Mouse (Mus musculus): ENCODE data around the gene Nrg4.
A peak's percentile ranks its signal among the peaks of the same experiment; 100 is the strongest.
"Not testable (repeated sequence)": the region's sequence is repeated elsewhere in the genome, so short reads cannot be mapped to it uniquely, and the experiment has no call there.

Gene Nrg4

DNA sequence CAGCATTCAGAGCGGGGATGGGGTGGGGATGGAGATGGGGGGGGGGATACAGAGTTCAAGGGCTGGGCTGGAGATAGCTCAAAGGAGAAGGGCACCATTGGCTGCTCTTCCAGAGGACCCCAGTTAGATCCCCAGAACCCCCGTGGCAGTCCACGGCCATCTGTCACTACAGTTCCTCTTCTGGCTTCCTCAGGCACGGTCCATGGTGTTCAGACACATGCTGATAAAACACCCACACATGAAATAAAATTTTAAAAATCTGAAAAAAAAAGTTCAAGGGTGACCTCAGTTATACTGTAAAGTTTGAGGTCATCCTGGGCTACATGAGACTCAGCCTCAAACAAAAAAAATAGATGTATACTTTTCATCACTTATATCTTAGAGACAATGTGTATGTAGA, 78.2 kb downstream of the Nrg4 start:
- no peak for DNase-seq

DNA sequence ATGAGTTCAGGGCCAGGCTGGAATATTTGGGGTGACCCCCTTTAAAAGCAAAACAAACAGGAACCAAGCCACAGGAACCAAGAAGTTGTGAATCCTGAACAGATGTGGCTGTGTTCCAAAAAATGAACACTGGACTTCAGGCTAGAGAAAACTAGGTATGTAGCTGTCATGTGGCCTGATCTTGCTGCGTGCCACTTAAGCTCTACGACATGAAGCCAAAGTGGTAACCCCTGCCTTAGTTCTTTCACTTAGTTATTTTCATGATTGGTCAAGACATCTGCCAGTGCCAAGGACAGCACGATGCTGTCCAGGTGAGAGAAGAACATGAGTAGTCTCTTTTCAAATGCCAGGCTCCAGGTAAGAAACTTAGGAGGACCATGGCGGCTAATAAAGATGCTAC, 79.7 kb downstream of the Nrg4 start:
- no peak for DNase-seq

DNA sequence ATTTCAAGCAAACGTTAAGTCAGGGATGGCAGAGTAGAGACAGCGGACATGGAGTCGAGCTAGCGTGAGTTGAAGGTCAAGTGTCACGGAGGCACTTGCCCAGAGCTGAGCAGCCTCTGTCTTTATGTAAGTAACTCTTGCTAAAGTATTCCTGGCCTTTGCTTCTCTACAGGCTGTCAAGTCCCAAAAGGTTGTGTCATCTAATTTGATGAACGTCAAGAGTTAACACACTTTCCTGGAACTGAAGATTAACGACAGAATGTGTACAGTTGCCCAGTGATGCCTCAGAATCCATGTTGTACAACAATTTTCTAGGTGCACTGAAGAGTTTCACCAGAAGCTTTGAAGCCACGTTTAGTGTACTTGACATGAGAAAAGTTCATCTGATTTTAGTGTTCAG, 80.2 kb downstream of the Nrg4 start:
- DNase-seq, result no peak

DNA sequence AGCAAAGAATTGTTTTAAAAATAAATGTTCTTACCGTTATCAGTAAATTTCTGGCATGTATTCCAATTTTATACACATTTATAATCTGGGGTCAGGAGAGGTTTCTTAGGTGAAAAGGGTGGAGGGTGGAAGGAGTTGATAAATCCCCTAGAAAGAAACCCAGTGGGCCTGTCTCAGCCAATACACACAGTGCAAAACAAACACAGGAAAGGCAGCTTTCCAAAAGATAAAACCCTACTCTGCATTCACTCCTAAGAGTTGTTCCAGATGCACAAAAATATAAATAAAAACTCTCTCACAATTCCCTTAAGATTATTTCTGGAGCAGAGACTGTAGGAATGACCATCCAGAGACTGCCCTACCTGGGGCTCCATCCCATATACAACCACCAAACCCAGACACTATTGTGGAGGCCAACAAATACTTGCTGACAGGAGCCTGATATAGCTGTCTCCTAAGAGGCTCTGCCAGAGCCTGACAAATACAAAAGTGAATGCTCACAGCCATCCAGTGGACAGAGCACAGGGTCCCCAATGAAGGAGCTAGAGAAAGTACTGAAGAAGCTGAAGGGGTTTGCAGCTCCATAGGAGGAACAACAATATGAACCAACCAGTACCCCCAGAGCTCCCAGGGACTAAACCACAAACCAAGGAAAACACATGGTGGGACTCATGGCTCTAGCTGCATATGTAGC, 81.4 kb downstream of the Nrg4 start:
- not testable (repeated sequence) for DNase-seq

DNA sequence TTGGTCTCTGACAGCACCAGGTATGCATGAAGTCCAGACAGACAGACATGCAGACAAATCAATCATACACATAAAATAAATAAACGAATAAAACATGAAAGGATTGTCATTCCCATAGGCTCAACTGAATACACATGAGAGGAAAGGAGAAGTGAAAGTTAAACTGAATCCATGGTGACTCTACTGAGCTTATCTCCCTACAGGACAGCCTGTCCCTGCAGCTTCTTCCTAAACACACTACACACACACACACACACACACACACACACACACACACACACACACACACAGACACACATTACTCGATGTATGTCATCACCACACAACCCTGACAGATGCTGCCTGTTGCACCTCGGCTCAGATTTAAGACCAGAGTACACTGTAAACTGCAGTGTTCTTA, 82.6 kb downstream of the Nrg4 start:
- no peak for DNase-seq

DNA sequence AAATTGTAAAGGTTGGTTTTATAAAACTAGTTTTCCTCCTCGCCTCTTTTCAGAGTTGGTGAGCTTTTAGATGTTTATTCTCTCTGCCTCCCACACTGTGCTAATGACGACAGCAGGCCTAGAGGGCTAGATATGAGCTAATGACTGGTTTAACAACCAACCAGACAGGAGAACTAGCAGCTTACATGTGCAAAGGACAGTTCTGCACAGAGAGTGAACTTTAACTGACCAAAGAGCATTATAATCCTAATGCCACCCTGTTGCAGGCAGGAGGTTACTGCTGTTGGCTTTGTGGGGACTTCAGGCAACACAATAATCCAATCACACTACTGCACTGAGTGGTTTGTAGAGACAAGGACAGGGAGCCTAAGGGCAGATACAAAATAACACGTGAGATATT, 83.4 kb downstream of the Nrg4 start:
- no peak for DNase-seq

DNA sequence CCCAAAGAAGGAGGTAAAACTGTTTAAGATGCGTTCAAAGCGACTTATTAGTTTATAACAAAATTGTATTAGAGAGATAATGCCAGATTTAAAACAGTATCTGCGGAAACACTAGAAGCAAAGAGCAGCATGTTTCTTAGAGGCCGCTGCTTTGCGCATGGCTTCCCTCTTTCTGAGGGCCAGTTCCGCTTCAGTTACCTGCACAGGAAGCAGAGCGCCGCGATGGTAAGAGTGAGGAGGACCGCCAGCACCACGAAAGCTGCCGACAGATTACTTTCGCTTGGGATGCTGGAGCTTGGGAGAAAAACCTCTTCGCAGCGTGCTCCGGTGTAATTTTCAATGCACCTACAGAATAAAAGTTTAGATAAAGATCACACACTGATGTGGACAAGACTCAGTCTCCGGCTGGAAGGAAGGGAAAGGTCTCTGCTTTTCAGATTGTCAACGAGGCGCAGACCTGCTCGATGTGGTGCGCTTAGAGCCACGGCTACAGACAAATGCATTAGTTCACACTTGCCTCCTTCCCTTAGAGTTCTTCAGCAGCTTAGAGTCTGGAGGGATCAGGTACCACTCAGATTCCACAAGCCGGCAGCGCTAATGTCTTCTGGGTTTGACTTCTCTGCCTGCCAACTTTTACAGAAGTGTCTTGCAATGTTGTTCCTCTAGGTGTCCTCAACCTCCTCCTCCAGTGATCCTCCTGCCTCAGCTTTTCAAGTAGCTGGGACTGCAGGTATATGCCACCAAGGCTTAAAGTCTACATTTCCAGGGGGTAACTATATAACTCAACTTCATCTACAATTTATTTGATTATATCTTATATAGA, 84.6 kb downstream of the Nrg4 start:
- DNase-seq, result peak in 1 of 2 experiments; percentile 9

DNA sequence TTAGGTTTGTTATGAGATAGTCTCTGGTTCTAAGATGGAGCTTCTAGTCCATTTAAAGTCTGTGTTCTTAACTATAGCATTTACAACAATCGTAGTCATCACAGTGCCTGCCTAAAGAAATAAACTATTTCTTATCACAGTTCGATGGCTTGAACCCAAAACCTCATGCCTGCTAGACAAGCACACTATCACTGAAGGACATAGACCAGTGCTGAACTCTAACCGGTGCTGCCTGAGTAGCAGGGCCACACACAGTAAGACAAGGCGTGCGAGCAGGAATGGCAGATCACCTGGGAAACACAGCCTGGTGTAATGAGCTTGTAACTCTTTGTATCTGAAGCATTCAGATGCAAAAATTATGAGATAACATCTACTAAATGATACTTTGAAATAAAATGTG, 85.8 kb downstream of the Nrg4 start:
- no peak for DNase-seq

DNA sequence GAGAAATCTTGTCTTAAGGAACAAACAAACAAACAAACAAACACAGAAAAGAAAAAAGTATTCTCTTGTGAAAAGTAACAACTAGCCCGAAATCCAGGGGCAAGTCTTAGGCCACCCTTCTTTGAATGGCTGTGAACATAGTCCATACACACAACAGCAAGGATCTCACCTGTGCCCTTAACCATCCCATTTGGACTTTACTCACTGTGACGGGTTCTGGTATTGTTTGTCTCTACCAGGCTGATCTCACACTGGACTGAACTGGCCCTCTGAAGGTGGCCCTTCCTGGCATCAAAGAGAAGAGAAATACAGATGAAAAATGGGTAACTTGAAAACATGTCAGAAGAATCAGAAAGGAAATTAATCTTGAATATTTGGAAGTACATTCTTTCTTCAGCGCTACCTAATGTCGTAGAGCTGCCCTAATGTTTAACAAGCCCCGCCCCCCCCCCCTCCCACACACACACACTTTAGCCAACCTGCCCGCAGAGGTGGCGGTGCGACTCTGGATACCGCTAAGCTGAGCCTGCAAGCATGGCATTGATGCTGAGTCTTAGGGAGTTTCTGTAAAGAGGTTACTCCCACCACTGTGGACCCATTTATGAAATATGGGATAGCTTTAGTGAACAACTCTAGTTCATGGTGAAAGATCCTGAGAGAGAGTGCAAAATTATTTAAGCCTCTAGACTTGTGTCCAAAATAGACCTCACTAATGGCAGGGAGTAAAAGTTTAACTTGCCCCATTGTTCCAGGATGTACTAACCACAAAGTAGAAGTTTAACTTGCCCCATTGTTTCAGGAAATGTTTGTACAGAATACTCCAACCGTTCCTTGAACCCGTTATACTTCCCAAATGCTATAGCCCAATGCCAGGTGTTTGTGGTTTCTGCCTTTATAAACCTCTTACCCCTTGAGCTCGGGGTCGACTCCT, 90.1 kb downstream of the Nrg4 start:
- DNase-seq, result no peak

DNA sequence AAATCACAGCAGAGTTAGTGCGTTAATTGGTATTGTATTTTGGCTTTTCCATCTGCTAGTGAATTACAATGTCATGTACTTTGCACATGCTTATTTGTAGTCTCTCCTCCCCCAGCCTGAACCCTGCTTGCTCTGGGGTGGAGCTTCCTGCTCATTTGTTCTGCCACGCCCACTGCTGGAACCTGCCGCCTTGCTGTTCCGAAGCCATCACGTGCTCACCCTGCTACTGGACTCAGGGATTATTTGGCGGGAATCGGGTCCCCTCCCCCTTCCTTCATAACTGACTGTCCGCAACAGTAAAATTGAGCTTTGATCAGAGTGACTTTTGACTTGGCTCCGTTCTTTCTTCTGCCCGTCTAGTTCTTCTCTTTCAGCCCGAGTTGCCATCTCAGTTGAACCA, 93.6 kb downstream of the Nrg4 start:
- DNase-seq, result not testable (repeated sequence)

DNA sequence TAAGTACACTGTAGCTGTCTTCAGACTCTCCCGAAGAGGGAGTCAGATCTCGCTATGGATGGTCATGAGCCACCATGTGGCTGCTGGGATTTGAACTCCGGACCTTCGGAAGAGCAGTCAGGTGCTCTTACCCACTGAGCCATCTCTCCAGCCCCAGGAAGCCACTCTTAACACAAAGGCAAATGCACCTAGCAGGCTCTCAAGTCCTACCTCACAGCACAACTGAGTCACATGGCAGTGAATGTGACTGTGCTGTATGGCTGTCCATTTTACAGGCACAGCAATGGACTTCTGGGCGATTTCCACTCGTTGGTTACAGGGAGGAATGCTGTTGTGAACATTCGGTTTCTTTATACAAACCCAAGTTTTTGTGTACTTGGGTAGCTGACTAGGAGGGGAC, 94.1 kb downstream of the Nrg4 start:
- no peak for DNase-seq

DNA sequence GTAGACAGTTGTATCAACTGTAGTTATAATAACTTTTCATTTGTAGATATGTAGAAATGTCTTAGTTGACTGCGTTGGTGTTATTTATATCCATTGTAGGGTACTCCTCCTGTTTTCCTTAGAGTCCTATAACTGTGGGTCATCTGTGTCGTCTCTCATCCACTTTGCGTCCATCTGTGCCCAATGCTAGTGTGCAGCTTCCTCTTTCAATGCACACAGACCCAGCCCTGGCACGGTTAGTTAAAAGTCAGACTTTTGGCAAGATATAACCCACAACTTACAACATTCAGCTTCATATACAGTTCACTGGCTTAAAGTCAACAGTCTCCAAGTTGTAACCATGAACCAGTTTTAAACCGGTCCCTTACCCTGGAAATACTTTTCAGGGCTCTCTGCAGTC, 94.5 kb downstream of the Nrg4 start:
- no peak for DNase-seq

DNA sequence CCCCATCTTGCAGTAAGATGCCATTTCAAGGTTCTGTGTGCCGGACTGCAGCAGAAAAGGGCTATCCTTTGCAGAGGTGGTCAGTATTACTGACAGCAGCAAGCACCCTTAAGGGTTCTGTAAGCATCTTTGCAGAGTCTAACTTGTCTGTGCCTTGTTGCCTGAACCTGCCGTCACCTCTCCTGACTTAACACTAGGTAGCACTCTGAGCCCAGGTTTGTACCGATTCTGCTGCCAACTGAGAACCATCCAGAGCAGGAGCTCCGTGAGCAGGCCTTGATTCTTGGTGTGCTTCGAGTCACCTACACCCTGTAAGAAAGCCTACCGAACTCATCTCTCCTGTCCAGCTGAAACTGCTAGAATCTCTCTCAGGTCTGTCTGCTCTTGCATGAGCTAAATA, 95.1 kb downstream of the Nrg4 start:
- DNase-seq, result no peak

DNA sequence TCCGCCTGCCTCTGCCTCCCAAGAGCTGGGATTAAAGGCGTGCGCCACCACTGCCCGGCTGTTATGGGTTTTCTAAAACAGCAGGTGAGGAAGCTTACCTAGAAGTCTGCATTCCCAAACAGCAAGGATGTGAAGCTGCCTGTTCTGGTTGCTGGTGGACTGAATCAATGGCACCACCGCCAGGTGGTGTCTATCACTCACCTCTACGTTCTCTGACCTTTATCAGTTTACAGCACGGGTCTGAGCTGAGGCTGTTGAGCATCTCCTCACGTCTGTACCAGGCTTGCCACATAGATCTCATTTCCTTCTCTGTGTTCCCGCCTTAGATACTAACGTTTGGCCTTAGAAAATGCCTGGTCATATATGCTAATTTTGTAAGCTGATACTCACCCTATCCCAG, 97.6 kb downstream of the Nrg4 start:
- DNase-seq, result no peak

DNA sequence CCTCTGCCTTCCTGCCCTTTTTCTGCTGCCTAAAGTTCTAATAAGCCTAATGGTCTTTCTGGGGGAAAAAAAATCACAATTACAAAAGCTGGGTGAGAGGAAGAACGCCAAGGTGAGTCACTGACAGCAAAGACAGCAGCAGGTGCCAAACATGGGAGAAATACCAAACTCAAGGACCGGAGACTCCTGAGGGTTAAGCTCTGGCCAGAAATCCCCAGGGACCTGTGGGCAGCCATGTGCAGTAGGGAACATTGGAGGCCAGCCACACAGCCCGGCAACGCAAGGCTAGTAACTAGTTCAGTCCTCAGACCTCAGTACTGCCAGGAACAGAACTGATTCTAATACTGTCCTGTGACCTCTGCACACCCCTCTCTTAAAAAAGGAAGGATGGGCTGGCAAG, 98.5 kb downstream of the Nrg4 start:
- DNase-seq, result no peak

DNA sequence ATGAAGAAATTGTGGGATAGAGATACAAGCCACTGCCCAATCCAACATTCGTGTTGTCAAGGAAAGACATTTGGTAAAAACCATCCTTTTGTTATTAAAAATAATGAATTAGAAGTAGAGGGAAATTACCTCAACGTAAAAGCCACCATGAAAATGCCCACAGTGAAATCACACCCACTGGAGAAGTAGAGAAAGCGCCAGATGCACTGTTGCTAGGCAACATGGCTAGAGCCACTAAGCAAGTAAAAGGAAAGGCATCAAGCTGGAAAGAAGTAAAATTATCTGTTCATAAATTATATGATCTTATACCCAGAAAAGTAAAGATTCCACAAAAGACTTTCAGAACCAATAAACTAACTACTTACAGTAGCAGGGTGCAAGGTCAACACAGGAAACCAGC, 100.4 kb downstream of the Nrg4 start:
- no peak for DNase-seq

DNA sequence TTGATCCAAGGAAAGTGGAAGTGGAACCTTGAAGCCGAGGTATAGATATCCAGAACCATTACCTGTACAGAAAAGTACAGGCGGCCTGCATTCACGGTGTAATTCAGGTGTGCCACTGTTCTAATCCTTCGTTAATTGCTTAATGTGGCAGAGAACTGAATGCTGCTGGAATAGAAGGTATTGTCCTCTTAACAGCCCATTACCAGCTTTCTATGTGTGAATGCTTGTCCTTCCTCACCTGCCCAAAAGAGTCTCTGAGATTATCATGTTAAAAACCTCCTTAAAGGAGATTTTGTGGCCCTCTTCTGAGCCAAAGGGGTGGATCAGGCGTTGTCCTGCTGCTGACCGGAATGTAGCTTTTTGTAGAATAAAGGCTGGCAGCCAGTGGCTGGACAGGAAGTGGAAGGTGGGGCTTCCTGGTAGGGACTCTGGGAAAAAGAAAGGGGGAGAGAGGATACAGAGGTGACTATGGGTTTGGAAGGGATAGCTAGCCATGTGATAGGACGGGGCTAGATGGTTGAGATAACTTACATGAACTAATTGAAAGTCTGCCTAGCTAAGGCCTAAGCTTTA, 101.4 kb downstream of the Nrg4 start:
- DNase-seq, result no peak

DNA sequence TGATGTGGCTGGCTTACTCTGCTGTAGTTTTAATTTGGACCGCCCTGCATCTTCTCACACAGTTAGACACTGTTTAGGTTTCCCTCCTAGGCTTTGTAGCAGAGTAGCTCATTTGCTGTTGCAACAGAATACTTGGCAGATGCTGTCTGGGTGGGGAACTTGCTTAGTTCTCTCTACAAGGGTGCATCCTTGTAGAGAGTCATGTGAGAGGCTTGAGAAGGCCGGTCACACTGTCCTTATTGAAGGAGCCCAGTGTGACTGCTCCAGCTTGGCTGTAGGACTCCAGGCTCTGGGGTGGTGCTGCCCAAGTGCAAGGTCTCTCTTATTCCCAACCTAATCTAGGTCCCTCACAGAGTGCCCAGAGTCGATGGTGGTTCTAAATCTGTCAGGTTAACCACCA, 109.3 kb downstream of the Nrg4 start:
- no peak for DNase-seq

DNA sequence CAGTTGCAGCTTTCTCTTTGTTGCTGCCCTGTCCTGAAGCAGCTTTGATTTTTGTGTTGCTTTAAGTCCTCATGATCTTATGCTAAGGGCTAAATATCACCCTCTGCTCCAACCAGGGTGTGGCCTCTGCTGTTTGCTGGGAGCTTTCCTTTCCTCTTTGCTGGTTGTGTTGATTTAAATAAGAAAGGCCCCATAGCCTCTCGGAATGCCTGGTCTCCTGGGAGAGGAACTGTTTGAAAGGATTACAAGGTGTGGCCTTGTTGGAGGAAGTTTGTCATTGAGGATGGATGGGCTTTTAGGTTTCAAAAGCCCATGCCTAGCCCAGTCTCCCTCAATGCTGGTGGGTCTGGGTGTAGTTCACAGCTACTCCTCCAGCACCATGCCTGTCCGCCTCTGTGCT, 110.6 kb downstream of the Nrg4 start:
- DNase-seq, result no peak

DNA sequence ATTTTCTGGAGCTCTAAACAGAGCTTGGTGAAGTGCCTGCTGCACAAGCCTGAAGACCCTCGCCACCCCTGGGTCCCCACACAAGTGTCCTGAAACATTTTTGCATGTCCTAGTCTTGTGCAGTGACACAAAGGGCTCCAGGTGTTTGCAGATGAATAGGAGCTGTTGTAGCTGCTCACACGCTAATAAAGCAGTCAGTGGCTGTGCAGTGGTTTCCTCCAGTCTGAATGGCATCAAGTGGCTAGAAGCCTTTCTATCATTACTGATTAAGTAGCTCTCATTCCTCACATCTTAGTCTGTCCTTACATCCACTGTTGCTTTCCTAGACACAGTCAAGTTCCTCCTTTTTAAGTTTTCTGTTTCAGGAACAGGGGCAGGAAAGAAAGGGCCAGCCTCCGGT, 111.0 kb downstream of the Nrg4 start:
- no peak for DNase-seq

DNA sequence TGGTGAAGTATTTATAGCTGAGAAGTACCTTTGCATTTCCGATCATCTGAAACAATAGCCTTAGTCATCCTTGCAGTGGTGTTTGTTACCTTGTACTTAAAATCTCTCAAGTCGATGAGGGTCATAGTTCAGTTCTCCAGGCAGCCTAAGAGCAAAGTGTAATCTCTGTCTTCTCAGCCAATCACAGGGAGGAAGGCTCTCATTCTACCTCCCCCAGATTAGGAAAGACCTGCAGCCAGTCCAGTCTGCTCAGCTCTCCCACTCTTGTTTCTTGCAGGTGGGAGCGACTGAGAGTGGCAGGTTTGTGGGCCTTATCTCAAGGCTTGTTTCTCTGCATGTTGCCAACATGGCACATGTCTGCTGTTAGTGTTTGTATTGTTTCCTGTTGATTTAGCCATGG, 111.6 kb downstream of the Nrg4 start:
- DNase-seq, result no peak

DNA sequence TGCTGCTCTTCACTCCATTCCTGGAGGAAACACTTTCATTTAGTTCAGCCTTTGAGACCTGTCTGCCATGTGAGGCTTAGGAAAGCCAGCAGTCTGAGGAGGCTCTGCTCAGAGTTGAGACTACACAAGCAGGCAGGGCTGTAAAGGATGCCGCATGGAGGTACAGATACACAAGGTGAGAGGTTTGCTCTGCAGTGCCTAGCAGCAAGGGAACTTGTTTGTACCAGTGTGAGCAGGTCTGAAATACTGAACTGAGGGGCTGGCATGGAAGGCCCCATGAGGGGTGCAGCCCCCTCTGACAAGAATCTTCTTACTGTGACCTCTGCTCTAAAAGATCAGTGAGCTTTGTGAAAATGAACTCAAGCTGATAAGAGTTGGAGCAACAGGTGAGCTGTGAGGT, 113.2 kb downstream of the Nrg4 start:
- no peak for DNase-seq

DNA sequence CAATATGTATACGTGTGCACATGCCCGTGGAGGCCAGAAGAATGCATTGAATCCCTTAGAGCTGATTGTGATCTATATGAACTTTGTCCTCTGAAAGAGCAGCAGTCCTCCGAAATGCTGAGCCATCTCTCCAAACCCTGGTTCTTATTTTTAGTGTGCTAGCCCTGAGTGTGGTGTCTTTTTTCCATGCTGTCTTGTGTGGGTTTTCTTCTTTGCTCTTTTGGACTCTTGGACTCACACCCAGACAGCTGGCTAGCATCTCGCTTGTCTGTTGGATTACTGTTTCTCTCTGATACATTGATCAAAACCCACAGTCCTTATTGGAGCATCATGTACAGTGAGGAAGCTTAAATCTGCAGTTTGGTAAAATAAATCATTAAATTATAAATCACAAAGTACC, 115.0 kb downstream of the Nrg4 start:
- DNase-seq, result no peak
